Mouse (Mus musculus) lung, adult 2 months (tissue): ENCODE measurements at regions not wholly inside any gene's neighbourhood (a gene's known extent, or its start where the extent isn't known, plus 50 kb on each side); places are given as distances from the start of the nearest gene placed in this dataset.

ENCODE experiments used
- CTCF ChIP-seq: fragments of 200-500 bp; IDR thresholded peaks from 2 replicates; pipeline ENCODE4 v1.5.1; 2011; ENCODE audit warnings: mild to moderate bottlenecking, low read length, control low read depth; ENCODE audit not compliant: insufficient read depth
- POLR2A ChIP-seq: fragments of 200-500 bp; IDR thresholded peaks from 2 replicates; pipeline ENCODE4 v1.6.1; 2011; ENCODE audit warnings: low read depth, mild to moderate bottlenecking, control low read depth, low read length, borderline replicate concordance; ENCODE audit errors: extremely low read depth

- no peak for TF ChIP-seq CTCF
- no peak for TF ChIP-seq POLR2A
Measured at GRCm38 (mm10) chr14:100446130-100446529, 161.7 kb upstream of the Klf12 start.
